ENCODE assay signal across 16 mouse cellular contexts in genomic region chr19:43155582-43155981, GRCm38 (mm10).
DNase-seq lines count a peak whose midpoint lies in the region; ATAC-seq and TF ChIP-seq lines count a peak whose summit lies in the region.
"Had no signal": no experiment of that assay in that cellular context is flagged by ENCODE, and none has a peak within 500 bp of the region (broad histone marks: within the 10 kb centered on the region; RNA-seq: fewer than 3 reads in every experiment).

No protein-coding gene starts in this region.

- H3K4me2 ChIP-seq in embryonic facial prominence, embryonic 15.5 days (replicated peaks) = no peak overlapping the region
- H3K4me2 ChIP-seq in hindbrain, embryonic 11.5 days (replicated peaks; ENCODE audit: low read depth, low read length) = no peak overlapping the region
- H3K4me2 ChIP-seq: forebrain, embryonic 15.5 days; liver, embryonic 15.5 days had no signal

- intact Hi-C loops in heart, postnatal 25 days (cut with DNase I) = no loop called here
- intact Hi-C loops in heart, postnatal 14 days (cut with DNase I) = no loop called here

- peak overlapping the region; percentile 49 for H3K27ac ChIP-seq in embryonic facial prominence, embryonic 15.5 days (replicated peaks)
- H3K27ac ChIP-seq in small intestine, adult 2 months (ENCODE audit: insufficient read depth, low read depth, low read length) = peak overlapping the region; percentile 46; the same call in 1 of the 2 replicates
- H3K27ac ChIP-seq in hindbrain, embryonic 11.5 days (ENCODE audit: low read depth, low read length) = no peak overlapping the region
- H3K27ac ChIP-seq: forebrain, embryonic 15.5 days; liver, embryonic 15.5 days had no signal

- no peaks in the 10 kb centered on the region for H3K27me3 ChIP-seq in embryonic facial prominence, embryonic 15.5 days
- H3K27me3 ChIP-seq in small intestine, adult 2 months (ENCODE audit: control insufficient read depth, insufficient read depth, low read length) = no peaks in the 10 kb centered on the region
- H3K27me3 ChIP-seq in hindbrain, embryonic 11.5 days (ENCODE audit: control insufficient read depth, insufficient read depth, low read length) = no peaks in the 10 kb centered on the region
- H3K27me3 ChIP-seq: forebrain, embryonic 15.5 days; liver, embryonic 15.5 days had no signal

- no peak overlapping the region for H3K9ac ChIP-seq in embryonic facial prominence, embryonic 15.5 days
- no peak overlapping the region for H3K9ac ChIP-seq in hindbrain, embryonic 11.5 days (ENCODE audit: low read depth, low read length)
- H3K9ac ChIP-seq: forebrain, embryonic 15.5 days; liver, embryonic 15.5 days had no signal

- no peak overlapping the region for H3K4me3 ChIP-seq in embryonic facial prominence, embryonic 15.5 days (replicated peaks)
- no peak overlapping the region for H3K4me3 ChIP-seq in small intestine, adult 2 months (ENCODE audit: low read depth, low read length)
- H3K4me3 ChIP-seq in hindbrain, embryonic 11.5 days (ENCODE audit: low read depth, low read length) = no peak overlapping the region
- H3K4me3 ChIP-seq: forebrain, embryonic 15.5 days; liver, embryonic 15.5 days had no signal

- H3K9me3 ChIP-seq in embryonic facial prominence, embryonic 15.5 days (replicated peaks) = no peaks in the 10 kb centered on the region
- H3K9me3 ChIP-seq in hindbrain, embryonic 11.5 days (ENCODE audit: control insufficient read depth, low read length) = no peaks in the 10 kb centered on the region
- H3K9me3 ChIP-seq: forebrain, embryonic 15.5 days; liver, embryonic 15.5 days had no signal

- no peak for TF ChIP-seq POLR2A in small intestine, adult 2 months (IDR thresholded peaks at IDR 0.05; ENCODE audit: low read depth, low read length)

- TF ChIP-seq CTCF in small intestine, adult 2 months (IDR thresholded peaks at IDR 0.05; ENCODE audit: extremely low read depth, insufficient read length, insufficient replicate concordance, low read depth, low read length) = no peak

- no peak for ATAC-seq in embryonic facial prominence, embryonic 15.5 days (ENCODE audit: insufficient number of reproducible peaks, low FRiP score, low TSS enrichment, low read depth)
- no peak for ATAC-seq in hindbrain, embryonic 11.5 days (ENCODE audit: low FRiP score)
- ATAC-seq: forebrain, embryonic 15.5 days; hindbrain, embryonic 16.5 days; midbrain, embryonic 16.5 days had no signal

- WGBS in embryonic facial prominence, embryonic 15.5 days = 56% methylated on average over 5 of the region's 5 CpGs
- WGBS in small intestine, adult 2 months = 86% methylated on average over 5 of the region's 5 CpGs
- WGBS in hindbrain, embryonic 11.5 days = 85% methylated on average over 5 of the region's 5 CpGs

- DNase-seq in heart, adult 8-10 months (ENCODE audit: low spot score) = peak; percentile 10
- no peak for DNase-seq in heart, postnatal 25 days (ENCODE audit: low spot score)
- DNase-seq in heart, postnatal 14 days = peak; percentile 8 to 21
- no peak for DNase-seq in hindbrain, embryonic 11.5 days (ENCODE audit: low spot score)
- no peak for DNase-seq in cerebellum, postnatal 4 days (ENCODE audit: low spot score in 2 of 2)
- DNase-seq: adrenal gland, adult 8-10 months; B cell, adult 2 months; kidney, adult 9 months; kidney, postnatal 36 days; layer of hippocampus, adult 9-11 months had no signal

- H3K36me3 ChIP-seq in embryonic facial prominence, embryonic 15.5 days = no peaks in the 10 kb centered on the region
- H3K36me3 ChIP-seq in small intestine, adult 2 months (ENCODE audit: control insufficient read depth, insufficient read depth, low read length) = no peaks in the 10 kb centered on the region
- H3K36me3 ChIP-seq in hindbrain, embryonic 11.5 days (ENCODE audit: control insufficient read depth, insufficient read depth, low read length) = no peaks in the 10 kb centered on the region
- H3K36me3 ChIP-seq: forebrain, embryonic 15.5 days; liver, embryonic 15.5 days had no signal

- peaks cover 16% of the 10 kb centered on the region for H3K4me1 ChIP-seq in embryonic facial prominence, embryonic 15.5 days
- no peaks in the 10 kb centered on the region for H3K4me1 ChIP-seq in small intestine, adult 2 months (ENCODE audit: control insufficient read depth, insufficient read depth, insufficient read length, low read length)
- H3K4me1 ChIP-seq in hindbrain, embryonic 11.5 days (replicated peaks; ENCODE audit: control insufficient read depth, insufficient read depth, low read length) = no peaks in the 10 kb centered on the region
- H3K4me1 ChIP-seq: forebrain, embryonic 15.5 days; liver, embryonic 15.5 days had no signal

Comparison
In these comparisons a context has a peak if more than half of its experiments do, and no peak if none do; other contexts are left out.
1. DNase-seq: peak in heart, adult 8-10 months (single experiment) and heart, postnatal 14 days (2 of 2); none in heart, postnatal 25 days (single experiment), hindbrain, embryonic 11.5 days (single experiment) and cerebellum, postnatal 4 days (0 of 2).